Mouse (Mus musculus): ENCODE measurements around the gene Ptgfrn. TPM values are rescaled to one million over a fixed set of nuclear protein-coding genes. Genes with fewer than 3 reads are reported as not detected.

Gene Ptgfrn
- total RNA-seq, 1 experiment: 52.3 TPM

- Histone ChIP-seq H3K9ac (ENCODE audit: insufficient read depth, low read depth, low read length, poor library complexity, severe bottlenecking) (no peak overlapping the region), H3K36me3 (ENCODE audit: control insufficient read depth, insufficient read depth, low read length, poor library complexity, severe bottlenecking) (peaks cover 9% of the 10 kb centered on the region; the same call in 1 of the 2 replicates), H3K4me3 (ENCODE audit: insufficient read depth in 1 of 2, low read depth in 1 of 2, low read length in 2 of 2, poor library complexity in 1 of 2, severe bottlenecking in 1 of 2) (no peak overlapping the region), H3K4me1 (ENCODE audit: control insufficient read depth in 2 of 2, insufficient read depth in 2 of 2, low read length in 2 of 2, poor library complexity in 1 of 2) (peaks cover 7 to 31% of the 10 kb centered on the region in 2 experiments), H3K9me3 (ENCODE audit: control insufficient read depth, insufficient read depth, low read depth, low read length) (no peaks in the 10 kb centered on the region), H3K27ac (ENCODE audit: insufficient read depth, low read depth, low read length, poor library complexity, severe bottlenecking) (no peak overlapping the region)
- DNase-seq (ENCODE audit: low read depth, low spot score): no peak
- no peak for TF ChIP-seq ZNF384 (IDR thresholded peaks at IDR 0.05; ENCODE audit: low read depth, low read length)
- TF ChIP-seq MAFK (IDR thresholded peaks at IDR 0.05; ENCODE audit: insufficient read depth, low read depth, low read length): no peak
- TF ChIP-seq CHD2 (IDR thresholded peaks at IDR 0.05; ENCODE audit: low read depth, low read length): no peak
- no peak for TF ChIP-seq ZC3H11A (IDR thresholded peaks at IDR 0.05; ENCODE audit: borderline replicate concordance, low read depth, low read length)
- TF ChIP-seq HCFC1 (IDR thresholded peaks at IDR 0.05; ENCODE audit: borderline replicate concordance, insufficient read depth, low read length): no peak
- in situ Hi-C loops (cut with MboI; ENCODE audit: low sequenced_read_pairs in 2 of 2, unreplicated experiment in 2 of 2): no loop called here
These were observed 10.2 kb downstream of the Ptgfrn start for GRCm38 (mm10) chr3:101099701-101100357.

DNA sequence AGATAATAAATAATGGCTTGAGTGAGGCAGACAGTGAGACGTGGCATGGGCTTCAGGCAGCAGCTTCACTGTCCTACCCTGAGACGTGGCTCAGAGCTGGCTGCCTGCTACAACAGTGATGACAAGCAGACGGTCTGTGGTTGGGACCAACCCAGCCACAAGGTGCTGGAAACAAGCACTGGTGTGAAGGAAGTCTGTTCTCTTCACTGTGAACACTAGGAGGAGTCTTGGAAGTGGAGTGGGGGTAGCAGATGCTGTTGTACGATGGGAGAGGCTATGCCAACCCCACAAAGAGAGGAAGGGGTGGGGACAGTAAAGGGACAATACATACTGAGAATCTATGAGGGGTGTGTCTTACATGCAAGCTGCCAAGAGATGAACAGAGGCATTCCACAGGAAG lies 12.0 kb downstream of the Ptgfrn start:
- H3K9me3 ChIP-seq (ENCODE audit: control insufficient read depth, insufficient read depth, low read depth, low read length): no peaks in the 10 kb centered on the region
- no peak overlapping the region for H3K4me3 ChIP-seq (ENCODE audit: insufficient read depth in 1 of 2, low read depth in 1 of 2, low read length in 2 of 2, poor library complexity in 1 of 2, severe bottlenecking in 1 of 2)
- H3K36me3 ChIP-seq (ENCODE audit: control insufficient read depth, insufficient read depth, low read length, poor library complexity, severe bottlenecking): peaks cover 9% of the 10 kb centered on the region; the same call in 1 of the 2 replicates
- H3K9ac ChIP-seq (ENCODE audit: insufficient read depth, low read depth, low read length, poor library complexity, severe bottlenecking): no peak overlapping the region
- no peak for DNase-seq (ENCODE audit: low read depth, low spot score)
- TF ChIP-seq HCFC1 (IDR thresholded peaks at IDR 0.05; ENCODE audit: borderline replicate concordance, insufficient read depth, low read length) (no peak), MAFK (IDR thresholded peaks at IDR 0.05; ENCODE audit: insufficient read depth, low read depth, low read length) (no peak), ZNF384 (IDR thresholded peaks at IDR 0.05; ENCODE audit: low read depth, low read length) (no peak), CHD2 (IDR thresholded peaks at IDR 0.05; ENCODE audit: low read depth, low read length) (no peak), ZC3H11A (IDR thresholded peaks at IDR 0.05; ENCODE audit: borderline replicate concordance, low read depth, low read length) (no peak)
- peaks cover 7 to 30% of the 10 kb centered on the region in 2 experiments for H3K4me1 ChIP-seq (ENCODE audit: control insufficient read depth in 2 of 2, insufficient read depth in 2 of 2, low read length in 2 of 2, poor library complexity in 1 of 2)
- H3K27ac ChIP-seq (ENCODE audit: insufficient read depth, low read depth, low read length, poor library complexity, severe bottlenecking): no peak overlapping the region
- in situ Hi-C loops (cut with MboI; ENCODE audit: low sequenced_read_pairs in 2 of 2, unreplicated experiment in 2 of 2): no loop called here

DNA sequence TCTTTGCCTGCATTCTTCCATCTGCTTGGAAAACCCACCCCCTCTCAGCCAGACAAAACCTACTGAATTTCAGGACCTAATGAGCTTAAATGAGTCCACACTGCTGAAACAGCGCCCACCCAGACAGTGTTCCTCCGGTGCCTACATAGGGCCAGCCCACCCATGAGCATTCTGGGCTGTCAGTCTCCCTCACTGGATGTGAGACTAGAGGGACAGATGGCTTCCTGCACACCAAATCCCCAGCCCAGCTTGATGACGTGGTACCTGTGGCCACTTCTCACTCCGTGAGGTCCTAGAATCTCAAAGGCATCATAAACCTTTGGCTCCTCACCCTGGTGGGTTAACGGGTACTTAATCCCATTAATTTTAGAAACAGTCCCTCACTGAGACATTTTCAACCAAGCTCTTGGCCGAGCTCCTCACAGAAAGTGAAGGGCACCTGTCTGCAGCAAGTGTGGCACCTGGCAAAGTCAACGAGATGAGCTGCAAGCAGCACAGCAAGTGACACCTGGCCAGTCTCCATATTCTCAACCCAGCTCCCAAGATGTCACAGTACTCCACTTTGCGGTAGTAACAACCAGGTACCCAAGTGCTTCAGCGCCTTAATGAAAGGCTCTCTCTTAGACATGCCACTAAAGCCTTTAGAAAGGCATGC lies 12.8 kb downstream of the Ptgfrn start:
- in situ Hi-C loops (cut with MboI; ENCODE audit: low sequenced_read_pairs in 2 of 2, unreplicated experiment in 2 of 2): no loop called here

GRCm38 (mm10) chr3:101095761-101096449 lies 14.2 kb downstream of the Ptgfrn start:
- DNase-seq (ENCODE audit: low read depth, low spot score): no peak
- no peaks in the 10 kb centered on the region for H3K9me3 ChIP-seq (ENCODE audit: control insufficient read depth, insufficient read depth, low read depth, low read length)
- TF ChIP-seq CHD2 (IDR thresholded peaks at IDR 0.05; ENCODE audit: low read depth, low read length) (peak; percentile 52; the same call in 1 of the 2 replicates), MAFK (IDR thresholded peaks at IDR 0.05; ENCODE audit: insufficient read depth, low read depth, low read length) (no peak)
- no peak overlapping the region for H3K9ac ChIP-seq (ENCODE audit: insufficient read depth, low read depth, low read length, poor library complexity, severe bottlenecking)
- no peak overlapping the region for H3K4me3 ChIP-seq (ENCODE audit: insufficient read depth in 1 of 2, low read depth in 1 of 2, low read length in 2 of 2, poor library complexity in 1 of 2, severe bottlenecking in 1 of 2)
- peaks cover 9% of the 10 kb centered on the region; the same call in 1 of the 2 replicates for H3K36me3 ChIP-seq (ENCODE audit: control insufficient read depth, insufficient read depth, low read length, poor library complexity, severe bottlenecking)
- in situ Hi-C loops (cut with MboI; ENCODE audit: low sequenced_read_pairs in 2 of 2, unreplicated experiment in 2 of 2): no loop called here
- H3K4me1 ChIP-seq (ENCODE audit: control insufficient read depth in 2 of 2, insufficient read depth in 2 of 2, low read length in 2 of 2, poor library complexity in 1 of 2): peaks cover 17 to 30% of the 10 kb centered on the region in 2 experiments
- H3K27ac ChIP-seq (ENCODE audit: insufficient read depth, low read depth, low read length, poor library complexity, severe bottlenecking): no peak overlapping the region; the same call in 1 of the 2 replicates

More for the DNA sequence above, 12.8 kb downstream of the Ptgfrn start:
- no peak for DNase-seq (ENCODE audit: low read depth, low spot score)
- H3K36me3 ChIP-seq (ENCODE audit: control insufficient read depth, insufficient read depth, low read length, poor library complexity, severe bottlenecking): peaks cover 9% of the 10 kb centered on the region; the same call in 1 of the 2 replicates
- H3K9me3 ChIP-seq (ENCODE audit: control insufficient read depth, insufficient read depth, low read depth, low read length): no peaks in the 10 kb centered on the region
- H3K27ac ChIP-seq (ENCODE audit: insufficient read depth, low read depth, low read length, poor library complexity, severe bottlenecking): no peak overlapping the region
- TF ChIP-seq HCFC1 (IDR thresholded peaks at IDR 0.05; ENCODE audit: borderline replicate concordance, insufficient read depth, low read length): no peak
- no peak for TF ChIP-seq MAFK (IDR thresholded peaks at IDR 0.05; ENCODE audit: insufficient read depth, low read depth, low read length)
- TF ChIP-seq ZNF384 (IDR thresholded peaks at IDR 0.05; ENCODE audit: low read depth, low read length): no peak
- TF ChIP-seq ZC3H11A (IDR thresholded peaks at IDR 0.05; ENCODE audit: borderline replicate concordance, low read depth, low read length): no peak
- TF ChIP-seq CHD2 (IDR thresholded peaks at IDR 0.05; ENCODE audit: low read depth, low read length): no peak
- no peak overlapping the region for H3K4me3 ChIP-seq (ENCODE audit: insufficient read depth in 1 of 2, low read depth in 1 of 2, low read length in 2 of 2, poor library complexity in 1 of 2, severe bottlenecking in 1 of 2)
- H3K4me1 ChIP-seq (ENCODE audit: control insufficient read depth in 2 of 2, insufficient read depth in 2 of 2, low read length in 2 of 2, poor library complexity in 1 of 2): peaks cover 12 to 30% of the 10 kb centered on the region in 2 experiments
- H3K9ac ChIP-seq (ENCODE audit: insufficient read depth, low read depth, low read length, poor library complexity, severe bottlenecking): no peak overlapping the region

All from ES-E14 (cell line).